Mouse (Mus musculus) liver, postnatal 0 days (tissue): ENCODE measurements around the gene Wwc1.

ENCODE experiments used
- CTCF ChIP-seq: sonication (generic); IDR thresholded peaks from 2 replicates; pipeline ENCODE4 v1.5.1; 2016; ENCODE audit warnings: antibody characterized with exemption, low read depth
- EP300 ChIP-seq: IDR thresholded peaks from 2 replicates; pipeline ENCODE4 v1.6.1; 2016; ENCODE audit warnings: antibody characterized with exemption, low read depth, mild to moderate bottlenecking

GRCm38 (mm10) chr11:35945187-35945586 lies 35.1 kb downstream of the Wwc1 start:
- TF ChIP-seq EP300 (no peak), CTCF (no peak)
